Mouse (Mus musculus) embryonic facial prominence, embryonic 11.5 days (tissue): ENCODE data around the gene Zgpat. TPM values are rescaled to one million over a fixed set of nuclear protein-coding genes. Genes with fewer than 3 reads are reported as not detected.
A peak's percentile ranks its signal among the peaks of the same experiment; 100 is the strongest.

ENCODE experiments used
- ATAC-seq: fragments of 200-750 bp; cut with Nextera tagmentation; replicated peaks from 2 replicates; pipeline ENCODE4 v1.8.0; 2017; ENCODE audit warnings: low read depth; ENCODE audit not compliant: insufficient number of reproducible peaks, low FRiP score, low TSS enrichment
- DNase-seq: peaks from one replicate; pipeline ENCODE4 v3.0.0-alpha.2; 2015; ENCODE audit warnings: low spot score
- H3K27ac ChIP-seq: fragments of 300-500 bp; sonication (generic); replicated peaks from 2 replicates; pipeline ENCODE4 v1.5.1; 2014; ENCODE audit warnings: mild to moderate bottlenecking, low read depth, low read length, control low read depth
- H3K27me3 ChIP-seq: fragments of 300-500 bp; sonication (generic); 2 replicates; pipeline ENCODE4 v1.6.1; 2014; ENCODE audit warnings: mild to moderate bottlenecking, low read length, moderate library complexity, mixed read lengths; ENCODE audit not compliant: control insufficient read depth, insufficient read depth
- H3K36me3 ChIP-seq: fragments of 300-500 bp; sonication (generic); replicated peaks from 2 replicates; pipeline ENCODE4 v1.6.1; 2014; ENCODE audit warnings: low read depth, mild to moderate bottlenecking, low read length, moderate library complexity, mixed read lengths; ENCODE audit not compliant: control insufficient read depth, insufficient read depth
- H3K4me1 ChIP-seq: fragments of 300-500 bp; sonication (generic); 2 replicates; pipeline ENCODE4 v1.6.1; 2014; ENCODE audit warnings: low read length, mixed read lengths; ENCODE audit not compliant: control insufficient read depth, insufficient read depth
- H3K4me2 ChIP-seq: fragments of 300-500 bp; sonication (generic); 2 replicates; pipeline ENCODE4 v1.6.1; 2014; ENCODE audit warnings: low read depth, mild to moderate bottlenecking, control low read depth, low read length, moderate library complexity
- H3K4me3 ChIP-seq: fragments of 300-500 bp; sonication (generic); 2 replicates; pipeline ENCODE4 v1.5.1; 2014; ENCODE audit warnings: low read depth, low read length, control low read depth
- H3K9ac ChIP-seq: fragments of 300-500 bp; sonication (generic); replicated peaks from 2 replicates; pipeline ENCODE4 v1.6.1; 2014; ENCODE audit warnings: mild to moderate bottlenecking, control low read depth, low read length
- H3K9me3 ChIP-seq: fragments of 300-500 bp; sonication (generic); replicated peaks from 2 replicates; pipeline ENCODE4 v1.6.1; 2016; ENCODE audit warnings: mild to moderate bottlenecking, low read length, inconsistent platforms, mixed read lengths; ENCODE audit not compliant: control insufficient read depth
- WGBS: fragments of 180-500 bp; shearing (Covaris S2); extraction: QIAGEN DNeasy Blood & Tissue Kit; methylation state at CpG from one replicate; pipeline ENCODE4 v1.1.7; 2014; 5-methylcytosine and 5-hydroxymethylcytosine counted together
- polyA plus RNA-seq: library from polyadenylated mRNA; unstranded; fragments of >200 nt; fragmentation: Nextera tagmentation; extraction: Ambion mirVana; gene quantifications from 2 replicates; pipeline ENCODE4 v1.2.1, GENCODE M21; 2014

Zgpat gene
- polyA plus RNA-seq, result 29.1 and 37.0 TPM in 2 replicates

GRCm38 (mm10) chr2:181364860-181365596 is at the start of gene Zgpat, which contains the start of gene Arfrp1:
Gene Zgpat, plus strand, starts transcription at chr2:181364928.
Gene Arfrp1, minus strand, starts transcription at chr2:181365404.
- H3K27ac ChIP-seq, result peak within 1 kb of the TSS; percentile 74
- H3K9me3 ChIP-seq, result no peaks in the 10 kb centered on the region
- under 1% methylated on average over 71 of the region's 71 CpGs for WGBS
- DNase-seq (peak; percentile 92), ATAC-seq (peak; percentile 90)
- peak within 1 kb of the TSS; percentile 90 for H3K4me3 ChIP-seq
- H3K27me3 ChIP-seq, result no peaks in the 10 kb centered on the region
- H3K36me3 ChIP-seq, result peaks cover 4% of the 10 kb centered on the region
- peak within 1 kb of the TSS; percentile 90 for H3K4me2 ChIP-seq
- no peaks in the 10 kb centered on the region for H3K4me1 ChIP-seq
- H3K9ac ChIP-seq, result peak within 1 kb of the TSS; percentile 84

GRCm38 (mm10) chr2:181319248-181320102 is 45.3 kb upstream of the Zgpat start, which contains the start of gene Rtel1:
Gene Rtel1, plus strand, starts transcription at chr2:181319739.
- Histone ChIP-seq H3K9ac (peak within 1 kb of the TSS; percentile 67), H3K36me3 (no peaks in the 10 kb centered on the region), H3K9me3 (no peaks in the 10 kb centered on the region), H3K4me3 (peak within 1 kb of the TSS; percentile 61), H3K4me2 (peak within 1 kb of the TSS; percentile 73), H3K4me1 (no peaks in the 10 kb centered on the region), H3K27ac (peak within 1 kb of the TSS; percentile 28; the same call in 1 of the 2 replicates), H3K27me3 (peaks cover 3% of the 10 kb centered on the region)
- ATAC-seq, result peak; percentile 86
- DNase-seq, result peak; percentile 93
- WGBS, result 7% methylated on average over 40 of the region's 40 CpGs

- H3K27me3 ChIP-seq, result no peaks in the 10 kb centered on the region
- H3K4me2 ChIP-seq, result peak overlapping the region; percentile 73
- ATAC-seq (no peak; the same call in 1 of the 2 replicates), DNase-seq (no peak)
- WGBS, result 11% methylated on average over 7 of the region's 7 CpGs
- no peaks in the 10 kb centered on the region for H3K9me3 ChIP-seq
- no peaks in the 10 kb centered on the region for H3K36me3 ChIP-seq
- no peaks in the 10 kb centered on the region for H3K4me1 ChIP-seq
- peak overlapping the region; percentile 67 for H3K9ac ChIP-seq
- H3K4me3 ChIP-seq, result peak overlapping the region; percentile 61
- no peak overlapping the region for H3K27ac ChIP-seq
These were observed 44.6 kb upstream of the Zgpat start for GRCm38 (mm10) chr2:181320103-181320499.

- no peaks in the 10 kb centered on the region for H3K4me1 ChIP-seq
- no peak overlapping the region for H3K9ac ChIP-seq
- no peaks in the 10 kb centered on the region for H3K27me3 ChIP-seq
- H3K27ac ChIP-seq, result no peak overlapping the region
- ATAC-seq (no peak), DNase-seq (no peak)
- 67% methylated on average over 5 of the region's 5 CpGs for WGBS
- no peak overlapping the region for H3K4me2 ChIP-seq
- H3K36me3 ChIP-seq, result 0 out of 2 replicates have a peak, but pooled peaks cover 4% of the 10 kb centered on the region
- no peaks in the 10 kb centered on the region for H3K9me3 ChIP-seq
- H3K4me3 ChIP-seq, result no peak overlapping the region
These were observed 42.6 kb upstream of the Zgpat start for GRCm38 (mm10) chr2:181322136-181322535.

GRCm38 (mm10) chr2:181326098-181326497 is 38.6 kb upstream of the Zgpat start:
- Histone ChIP-seq H3K36me3 (peaks cover 4% of the 10 kb centered on the region), H3K9me3 (no peaks in the 10 kb centered on the region)
- ATAC-seq, result no peak

GRCm38 (mm10) chr2:181332542-181332941 is 32.2 kb upstream of the Zgpat start:
- no peak overlapping the region for H3K4me3 ChIP-seq
- H3K9me3 ChIP-seq, result no peaks in the 10 kb centered on the region
- no peak overlapping the region for H3K4me2 ChIP-seq
- no peaks in the 10 kb centered on the region; the same call in none of the 2 replicates for H3K36me3 ChIP-seq
- H3K27me3 ChIP-seq, result no peaks in the 10 kb centered on the region
- no peak overlapping the region for H3K9ac ChIP-seq
- ATAC-seq, result no peak
- no peaks in the 10 kb centered on the region for H3K4me1 ChIP-seq
- no peak for DNase-seq
- no peak overlapping the region for H3K27ac ChIP-seq

More at GRCm38 (mm10) chr2:181326098-181326497, 38.6 kb upstream of the Zgpat start:
- 91% methylated on average over 2 of the region's 2 CpGs for WGBS
- Histone ChIP-seq H3K27me3 (no peaks in the 10 kb centered on the region), H3K4me2 (no peak overlapping the region), H3K27ac (no peak overlapping the region), H3K9ac (no peak overlapping the region), H3K4me1 (no peaks in the 10 kb centered on the region), H3K4me3 (no peak overlapping the region)
- DNase-seq, result no peak

- H3K36me3 ChIP-seq, result no peaks in the 10 kb centered on the region; the same call in none of the 2 replicates
- ATAC-seq, result 0 out of 2 replicates have a peak, but pooled peaks have one; percentile 65
These were observed 30.7 kb upstream of the Zgpat start for GRCm38 (mm10) chr2:181334023-181334422.

More at GRCm38 (mm10) chr2:181334023-181334422, 30.7 kb upstream of the Zgpat start:
- Histone ChIP-seq H3K27ac (no peak overlapping the region), H3K9me3 (no peaks in the 10 kb centered on the region), H3K4me3 (no peak overlapping the region), H3K4me1 (no peaks in the 10 kb centered on the region), H3K9ac (no peak overlapping the region), H3K4me2 (no peak overlapping the region), H3K27me3 (no peaks in the 10 kb centered on the region)
- DNase-seq, result peak; percentile 79
- 58% methylated on average over 3 of the region's 3 CpGs for WGBS
